Mouse (Mus musculus) bone marrow macrophage, adult 2 months (primary cell): ENCODE results near the gene Vmn1r87.

Source experiments
- CTCF ChIP-seq: IDR thresholded peaks from 2 replicates; pipeline ENCODE4 v1.5.1; 2012; ENCODE audit warnings: low read depth, mild to moderate bottlenecking, low read length, moderate library complexity
- POLR2A ChIP-seq: IDR thresholded peaks from 2 replicates; pipeline ENCODE4 v1.6.1; 2012; ENCODE audit warnings: mild to moderate bottlenecking, low read depth, low read length, borderline replicate concordance

- TF ChIP-seq CTCF, result no peak
- TF ChIP-seq POLR2A, result no peak
Observed at GRCm38 (mm10) chr7:13131856-13132255, 8.1 kb downstream of the Vmn1r87 start.
